Mouse (Mus musculus): ENCODE measurements around the gene Spag5.

The Spag5 gene

DNA sequence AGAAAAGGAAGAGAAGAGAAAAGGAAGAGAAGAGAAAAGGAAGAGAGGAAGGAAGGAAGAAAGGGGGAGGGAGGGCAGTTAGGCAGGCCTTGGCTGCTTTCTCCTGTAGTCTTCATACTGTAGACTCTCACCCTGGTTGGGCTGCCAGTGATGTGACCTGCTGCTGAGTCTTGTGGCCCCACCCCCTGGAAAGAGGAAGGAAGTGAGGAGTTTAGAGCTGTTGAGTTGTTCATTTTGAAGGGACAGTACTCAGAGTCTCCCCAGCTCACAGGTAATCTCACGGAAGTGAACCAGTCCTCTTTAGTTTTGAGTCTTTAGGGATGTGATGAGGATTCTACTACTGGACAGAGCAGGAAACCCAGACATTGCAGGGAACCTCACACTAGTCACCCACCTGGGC is 51.8 kb downstream of the Spag5 start:
- DNase-seq, result no peak

DNA sequence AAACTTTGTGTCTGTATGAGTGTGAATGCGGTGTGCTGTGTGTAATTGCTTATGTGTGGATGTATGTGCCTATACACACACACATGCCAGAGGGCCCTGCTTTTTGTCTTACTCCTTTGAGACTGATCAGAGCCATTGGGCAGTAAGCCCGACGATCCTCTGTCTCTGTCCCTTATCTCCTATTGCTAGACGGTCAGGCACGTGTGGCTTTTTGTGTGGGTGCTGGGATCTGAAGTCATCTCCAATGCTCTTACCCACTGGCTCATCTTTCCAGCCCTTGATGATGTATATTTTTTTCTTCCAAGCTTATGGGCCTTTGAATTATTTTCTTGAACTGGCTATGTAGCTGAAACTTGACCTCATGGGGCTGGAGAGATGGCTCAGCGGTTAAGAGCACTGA is 53.6 kb downstream of the Spag5 start:
- no peak for DNase-seq

DNA sequence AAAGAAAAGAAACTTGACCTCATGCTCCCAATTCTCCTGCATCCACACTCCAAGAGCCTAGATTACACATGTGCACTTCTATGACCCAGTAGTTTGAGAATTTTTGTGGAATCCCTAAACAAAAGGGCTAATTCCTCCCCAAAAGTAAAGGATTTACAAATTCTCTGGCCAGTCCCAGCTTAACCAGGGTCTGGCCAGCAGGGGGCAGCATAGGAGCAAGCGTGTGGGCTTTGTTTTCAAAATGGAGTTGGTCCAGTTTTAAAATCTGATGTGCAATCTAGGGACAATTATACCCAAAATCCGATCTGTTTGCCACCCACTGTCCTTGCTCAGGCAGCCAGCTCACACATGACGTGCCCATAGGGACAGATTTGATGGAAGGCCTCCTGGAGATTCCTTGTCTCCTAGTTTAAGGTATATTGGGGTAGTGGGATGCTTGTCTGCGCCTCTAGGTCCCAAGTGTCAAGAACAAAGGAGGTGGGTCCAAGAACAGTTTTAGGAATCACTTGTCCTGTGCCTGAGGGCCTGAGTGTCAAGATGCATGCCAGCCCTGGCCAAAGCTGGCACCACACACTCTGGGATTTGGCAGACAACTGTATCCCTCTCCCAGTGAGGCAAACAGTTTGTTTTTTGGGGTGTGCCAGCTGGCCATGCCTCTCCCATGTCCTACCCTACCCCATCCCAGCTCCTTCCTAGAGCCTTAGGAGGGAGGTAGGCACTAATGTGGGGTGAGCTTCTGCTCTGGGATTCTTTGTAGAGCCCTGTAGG is 54.3 kb downstream of the Spag5 start:
- peak; percentile 74 for DNase-seq

DNA sequence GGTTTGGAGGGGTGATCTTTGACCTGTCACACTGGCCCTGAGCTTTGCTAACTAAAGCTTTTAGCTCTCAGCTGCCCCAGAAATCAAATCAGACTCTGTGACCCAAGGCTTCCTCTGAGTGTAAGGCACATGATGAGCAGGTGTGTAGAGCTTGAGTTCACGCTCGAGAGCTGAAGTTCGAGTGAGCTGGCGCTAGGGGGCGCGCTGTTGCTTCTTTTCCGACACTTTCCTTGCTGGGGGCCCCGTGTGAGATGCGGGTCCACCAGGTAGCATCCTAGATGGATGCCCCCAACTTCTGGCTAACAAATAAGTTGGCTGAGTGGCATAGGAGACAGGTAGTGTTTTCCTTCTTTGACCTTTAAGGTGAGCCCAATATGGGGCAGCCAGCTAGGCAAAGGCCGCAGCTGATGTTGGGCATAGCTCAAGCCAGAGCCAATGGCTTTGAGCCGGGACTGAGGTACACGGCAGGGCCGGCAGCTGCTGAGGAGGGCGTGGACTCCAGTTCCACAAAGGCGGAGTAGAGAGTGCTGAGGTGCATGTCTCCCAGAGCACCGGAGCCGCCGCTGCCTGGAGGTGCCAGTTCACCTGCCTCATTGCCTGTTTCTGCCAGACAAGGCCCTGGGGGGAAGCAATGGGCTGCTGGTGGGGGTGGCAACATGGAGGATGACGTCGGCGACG is 57.1 kb downstream of the Spag5 start:
- peak; percentile 64 for DNase-seq

DNA sequence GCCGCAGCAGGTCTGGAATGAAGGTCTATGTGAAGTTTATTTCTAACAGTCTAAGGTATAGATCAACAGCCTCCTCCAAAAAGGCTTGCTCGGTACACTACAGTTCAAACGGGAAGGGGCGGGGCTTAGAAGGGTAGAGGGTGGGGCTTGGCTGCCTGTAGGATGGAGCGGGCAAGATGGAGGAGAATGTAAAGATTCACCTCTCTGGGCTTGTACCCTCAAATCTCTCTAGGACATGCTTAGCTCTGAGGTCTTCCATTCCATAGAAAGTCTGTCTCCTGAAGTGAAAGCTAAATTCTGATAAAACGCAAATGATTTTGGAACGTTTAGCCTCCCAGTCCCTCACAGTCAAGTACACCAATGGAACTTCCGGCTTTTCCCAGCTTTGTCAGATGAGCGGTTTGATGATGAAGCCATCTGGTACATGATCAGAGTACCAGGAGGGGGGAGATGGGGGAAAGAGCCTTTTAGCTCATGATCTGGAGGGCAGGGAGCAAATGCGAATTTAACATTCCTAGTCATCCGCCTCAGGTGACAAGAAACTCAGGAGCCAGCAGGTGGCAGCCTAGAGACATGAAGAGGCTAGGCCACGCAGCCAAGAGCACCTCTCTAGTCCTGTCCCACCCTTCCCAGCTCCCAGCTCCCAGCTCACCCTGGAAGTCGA is 58.9 kb downstream of the Spag5 start:
- peak; percentile 84 for DNase-seq

DNA sequence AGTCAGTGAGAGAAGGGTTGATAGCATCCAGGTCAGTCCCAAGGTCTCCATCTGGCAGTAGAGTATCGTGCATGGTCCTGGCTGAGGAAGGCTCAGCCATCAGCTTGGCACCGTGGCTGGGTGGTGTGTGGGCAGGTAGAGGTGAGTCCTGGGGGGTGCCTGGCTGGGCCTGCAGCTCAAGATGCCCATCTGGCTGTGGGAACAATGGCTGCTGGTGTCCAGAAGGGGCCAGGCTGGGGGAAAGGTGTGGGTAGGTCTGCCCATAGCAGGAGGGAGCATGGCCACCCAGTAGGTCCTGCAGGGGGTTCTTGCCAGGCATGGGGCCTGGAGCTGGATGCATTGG is 59.4 kb downstream of the Spag5 start:
- DNase-seq, result no peak

DNA sequence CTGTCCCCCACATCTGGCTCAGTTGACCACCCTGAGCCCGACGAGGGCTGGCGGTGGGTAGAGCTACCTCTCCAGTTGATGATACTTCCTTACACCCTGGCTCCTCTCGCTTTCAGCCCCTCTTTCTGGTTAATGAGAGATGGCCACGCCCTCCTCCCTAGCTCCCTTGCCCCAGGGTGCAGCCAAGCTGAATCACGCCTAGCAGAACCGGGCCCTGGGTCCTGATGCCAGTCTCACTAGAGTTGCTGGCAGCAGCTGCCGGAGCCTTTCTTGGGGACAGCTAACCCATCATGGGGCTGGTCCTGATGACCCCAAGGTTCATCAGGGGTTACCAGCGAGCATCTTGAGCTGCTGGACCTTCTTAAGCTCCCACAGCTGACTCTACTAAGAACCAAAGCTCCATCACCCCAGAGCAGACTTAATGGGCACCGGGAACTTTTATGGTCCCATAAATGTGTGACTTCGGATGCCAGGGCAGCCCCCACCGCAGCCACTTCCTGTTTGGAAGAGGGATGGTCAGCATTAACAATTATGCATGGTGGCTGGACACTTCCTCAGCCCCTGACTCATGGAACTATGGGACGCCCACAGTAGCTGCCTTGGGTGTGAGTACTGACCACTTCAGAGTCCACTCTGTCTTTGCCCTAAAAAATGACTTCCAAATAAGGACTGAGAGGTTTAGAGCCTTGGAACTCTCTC is 62.1 kb downstream of the Spag5 start:
- DNase-seq, result no peak

DNA sequence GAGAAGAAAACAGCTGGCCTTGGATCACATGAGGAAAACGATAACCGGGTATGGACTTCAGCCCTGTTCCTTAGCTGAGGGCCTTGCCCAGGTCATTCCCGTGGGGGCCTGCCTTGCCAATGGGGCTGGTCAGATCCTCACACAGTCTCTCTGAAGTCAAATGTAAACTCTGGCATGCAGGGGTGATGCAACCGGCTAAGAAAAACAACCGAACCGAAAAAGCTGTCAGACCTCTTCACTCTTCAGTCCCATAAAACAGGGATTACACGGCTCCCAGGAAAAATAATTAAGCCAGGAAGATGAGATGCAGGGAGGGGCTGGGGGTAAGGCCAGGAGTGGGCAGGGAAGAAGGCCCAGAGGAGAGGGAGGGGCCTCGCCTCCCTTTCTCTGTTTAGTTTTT is 62.8 kb downstream of the Spag5 start:
- no peak for DNase-seq

DNA sequence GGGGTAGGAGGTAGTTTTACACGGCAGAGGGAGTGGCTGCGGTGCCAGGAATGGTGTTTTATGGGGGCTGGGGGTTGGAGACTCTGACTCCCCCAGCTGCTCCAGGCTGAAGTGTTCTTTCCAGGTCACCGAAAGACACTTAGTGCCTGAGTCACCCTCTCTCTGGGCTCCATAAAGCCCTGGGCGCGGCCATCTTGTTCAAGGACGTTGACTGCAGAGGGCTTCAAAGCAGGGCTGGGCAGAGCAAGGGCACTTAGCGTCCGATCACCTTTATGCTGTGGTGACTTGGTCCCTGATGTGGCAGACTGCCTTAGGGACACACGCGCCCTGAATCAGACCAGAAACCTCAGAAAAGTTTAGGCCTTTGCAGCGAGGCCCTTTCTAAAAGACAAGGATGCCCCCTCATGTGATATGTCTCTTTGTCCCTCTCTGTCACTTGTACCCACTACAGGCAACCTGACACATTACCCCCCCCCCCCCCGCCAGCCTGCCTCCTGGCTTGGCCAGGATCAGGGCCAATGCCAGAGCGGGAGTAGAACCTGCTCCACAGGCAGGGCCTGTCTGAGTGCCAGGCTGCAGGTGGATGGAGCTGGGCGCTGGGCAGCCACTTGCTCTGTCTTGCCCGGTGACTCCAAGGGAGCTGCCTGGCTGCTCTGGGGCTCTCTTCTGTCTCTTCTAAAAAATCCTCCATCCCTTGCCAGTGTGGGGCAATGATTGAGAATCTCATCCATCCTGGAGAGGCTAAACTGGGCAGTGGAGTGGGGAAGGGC is 66.3 kb downstream of the Spag5 start:
- DNase-seq, result no peak

DNA sequence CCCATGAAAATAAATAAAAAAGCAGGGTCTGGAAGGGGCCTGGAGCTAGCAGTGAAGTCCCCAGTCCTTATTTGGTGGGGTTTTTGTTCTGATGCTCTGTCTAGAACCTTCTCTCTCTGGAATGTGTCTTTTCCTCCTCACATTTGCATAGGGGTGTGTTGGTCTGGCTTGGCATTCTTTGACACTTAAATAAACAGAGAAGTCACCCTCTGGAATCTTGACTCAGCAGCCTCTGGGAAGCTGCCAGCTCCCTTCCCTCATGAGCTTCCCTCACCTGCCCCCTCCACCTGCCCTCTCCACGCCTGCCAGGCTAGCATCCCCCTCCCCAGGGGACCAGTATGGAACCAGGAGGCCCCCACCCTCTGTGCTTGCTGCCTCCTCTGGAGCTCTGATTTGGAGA is 69.1 kb downstream of the Spag5 start:
- no peak for DNase-seq

DNA sequence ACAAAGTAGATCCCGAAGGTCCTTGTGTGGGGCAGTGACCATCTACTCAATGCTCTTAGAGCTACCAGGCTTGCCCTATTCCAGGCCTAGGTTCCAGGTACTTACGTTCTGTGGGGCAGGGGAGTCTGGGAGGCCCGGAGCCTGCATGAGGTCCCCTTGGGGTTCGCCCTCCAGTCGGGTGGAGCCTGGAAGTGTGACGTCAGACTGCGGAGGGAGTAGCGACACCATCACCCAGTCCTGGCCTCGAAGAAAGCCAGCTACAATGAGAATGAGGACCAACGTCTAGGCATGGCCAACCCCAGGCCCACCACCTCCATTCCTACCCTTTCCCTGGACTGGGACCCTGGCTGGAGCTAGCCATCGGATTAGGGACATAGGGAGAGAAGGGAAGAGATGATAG is 70.4 kb downstream of the Spag5 start:
- no peak for DNase-seq

Measured in liver (tissue).